Mouse (Mus musculus) gastrocnemius, postnatal 25 days (tissue): ENCODE results near the gene Zw10. TPM values are rescaled to one million over a fixed set of nuclear protein-coding genes. Genes with fewer than 3 reads are reported as not detected.

Source experiments
- total RNA-seq, 2 experiments: library from RNA; stranded (reverse); gene quantifications; 1 replicate in 1 of 2; 2 replicates in 1 of 2; pipeline ENCODE4 v1.2.3; 2021

Gene Zw10
- total RNA-seq, 2 experiments from 2014 or later: 8.0 to 8.3 TPM

Other genes with a start within 250 kb of the Zw10 start
- gene Zbtb16, start 219.4 kb upstream of the Zw10 start, total RNA-seq: 100 to 1,000 TPM; 102 to 134 TPM
- not detected for gene Htr3a, start 144.5 kb upstream of the Zw10 start, total RNA-seq
- gene Htr3b, start 90.6 kb upstream of the Zw10 start, total RNA-seq: not detected
- 10 to 100 TPM; 63.8 to 92.9 TPM for gene Usp28, start 70.2 kb upstream of the Zw10 start, total RNA-seq
- gene Tmprss5, start 25.6 kb downstream of the Zw10 start, total RNA-seq: under 1 TPM; 0.24 to 0.82 TPM
- gene Gm4894, start 194.9 kb downstream of the Zw10 start, total RNA-seq: not detected